Mouse (Mus musculus) R1 (cell line): ENCODE measurements at regions not wholly inside any gene's neighbourhood (a gene's known extent, or its start where the extent isn't known, plus 50 kb on each side); places are given as distances from the start of the nearest gene placed in this dataset.

Experiments
- DNase-seq: peaks from one replicate; pipeline ENCODE4 v3.0.0-alpha.2; 2018; ENCODE audit warnings: low read depth, low spot score

- DNase-seq = no peak
Observed at GRCm38 (mm10) chr14:61893786-61894185, 286.5 kb downstream of the Kcnrg start.

DNA sequence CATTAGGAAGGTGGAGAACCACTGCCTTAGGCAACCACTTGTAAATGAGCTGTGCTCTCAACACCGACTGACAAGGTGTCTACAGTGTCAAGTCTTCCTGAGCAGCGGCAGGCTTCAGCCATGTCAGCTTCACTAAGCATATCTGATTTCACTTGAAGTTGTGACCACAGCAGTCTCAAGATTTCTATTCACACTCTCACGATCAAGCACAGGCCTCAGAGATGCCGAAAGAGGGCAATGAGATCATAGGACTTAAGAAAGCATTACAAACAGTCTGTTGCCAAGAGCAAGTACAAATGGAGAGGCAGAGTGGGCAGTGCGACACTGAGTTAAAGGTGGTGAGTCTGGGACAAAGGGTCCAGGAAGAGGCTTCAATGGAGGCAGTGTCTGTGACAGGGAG lies 289.6 kb downstream of the Kcnrg start:
- DNase-seq = no peak

GRCm38 (mm10) chr14:61898664-61899063 lies 291.4 kb downstream of the Kcnrg start:
- DNase-seq = no peak

GRCm38 (mm10) chr14:61904426-61905124 lies 297.3 kb downstream of the Kcnrg start:
- no peak for DNase-seq

DNA sequence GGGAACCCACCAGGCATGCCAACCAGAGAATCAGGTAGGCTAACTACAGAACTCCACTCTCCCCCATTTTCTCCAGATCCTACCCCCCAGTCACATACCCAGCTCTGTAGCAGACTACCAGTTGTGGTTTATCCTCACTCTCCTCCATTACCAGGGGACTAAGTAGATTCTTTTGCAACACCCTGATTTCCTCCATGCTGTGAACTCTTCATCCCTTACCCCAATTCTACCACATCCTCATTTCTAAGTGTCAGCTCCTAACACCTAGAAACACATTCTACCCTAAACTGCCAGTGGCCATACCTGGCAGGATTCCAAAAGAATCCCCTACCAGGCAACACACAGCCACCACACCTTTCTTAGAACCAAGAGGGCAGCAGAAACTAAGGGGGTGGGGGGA lies 310.9 kb downstream of the Kcnrg start:
- DNase-seq = no peak

- no peak for DNase-seq
Observed at GRCm38 (mm10) chr14:61931811-61932210, 324.6 kb downstream of the Kcnrg start.

DNA sequence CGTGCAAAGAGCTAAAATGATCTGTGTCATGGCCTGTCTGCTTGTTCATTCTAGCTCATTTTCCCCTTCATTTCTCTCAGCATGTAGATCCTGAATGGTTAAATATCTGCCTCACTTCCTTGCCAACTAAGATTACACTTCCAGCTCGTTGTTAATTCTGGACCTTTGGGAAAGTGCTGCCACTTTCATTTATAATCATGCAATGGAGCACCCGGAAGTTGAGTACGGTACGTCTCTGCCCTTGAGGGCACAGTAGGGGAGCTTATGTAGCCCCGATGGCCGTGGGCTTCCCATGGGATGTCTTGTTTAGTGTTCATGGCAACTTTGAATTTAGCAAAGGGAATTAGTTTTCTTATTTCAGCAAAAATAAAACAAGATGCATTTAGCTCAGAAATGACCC lies 334.4 kb downstream of the Kcnrg start:
- no peak for DNase-seq

GRCm38 (mm10) chr14:61945659-61946058 lies 338.4 kb downstream of the Kcnrg start:
- no peak for DNase-seq

- peak; percentile 53 for DNase-seq
Observed at GRCm38 (mm10) chr14:61949446-61949845, 342.2 kb downstream of the Kcnrg start.

DNA sequence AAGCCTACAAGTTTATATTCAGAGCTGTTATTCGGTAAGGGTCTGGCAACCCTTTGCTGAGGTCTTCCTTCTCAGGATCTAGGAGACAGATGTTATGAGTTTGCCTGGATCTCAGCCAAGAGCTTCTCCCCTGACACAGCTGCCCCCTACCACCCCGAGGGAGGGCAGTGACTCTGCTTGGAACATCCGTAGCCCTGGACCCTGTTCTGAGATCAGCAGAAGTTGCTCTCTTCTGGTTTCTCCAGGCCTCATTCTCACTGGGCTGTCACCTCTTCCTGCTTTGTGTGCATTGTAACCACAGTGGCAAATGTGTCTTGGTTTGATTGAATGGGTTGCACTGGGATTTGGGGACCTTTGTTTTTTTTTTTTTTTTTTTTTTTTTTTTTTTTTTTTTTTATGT lies 342.4 kb upstream of the Rnaseh2b start:
- no peak for DNase-seq

- no peak for DNase-seq
Observed at GRCm38 (mm10) chr14:61953029-61953428, 339.4 kb upstream of the Rnaseh2b start.

DNA sequence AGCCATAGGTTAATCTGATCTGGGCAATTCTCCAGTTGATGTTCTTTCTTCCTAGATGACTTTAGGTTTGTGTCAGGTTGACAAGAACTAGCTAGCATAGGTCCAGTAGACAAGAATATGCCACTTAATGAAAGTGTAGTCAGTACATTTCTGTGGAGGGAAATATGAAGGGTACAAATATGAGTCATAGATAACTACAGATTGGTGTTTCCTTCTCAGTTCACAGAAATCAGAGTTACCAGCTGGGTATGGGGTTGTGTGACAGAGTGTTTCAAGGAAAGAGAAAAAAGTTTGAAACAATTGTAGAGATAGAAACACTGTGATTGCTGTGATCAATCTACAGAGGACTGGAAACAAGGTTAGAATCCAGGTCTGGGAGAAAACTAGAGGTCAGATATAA lies 337.0 kb upstream of the Rnaseh2b start:
- DNase-seq = no peak

DNA sequence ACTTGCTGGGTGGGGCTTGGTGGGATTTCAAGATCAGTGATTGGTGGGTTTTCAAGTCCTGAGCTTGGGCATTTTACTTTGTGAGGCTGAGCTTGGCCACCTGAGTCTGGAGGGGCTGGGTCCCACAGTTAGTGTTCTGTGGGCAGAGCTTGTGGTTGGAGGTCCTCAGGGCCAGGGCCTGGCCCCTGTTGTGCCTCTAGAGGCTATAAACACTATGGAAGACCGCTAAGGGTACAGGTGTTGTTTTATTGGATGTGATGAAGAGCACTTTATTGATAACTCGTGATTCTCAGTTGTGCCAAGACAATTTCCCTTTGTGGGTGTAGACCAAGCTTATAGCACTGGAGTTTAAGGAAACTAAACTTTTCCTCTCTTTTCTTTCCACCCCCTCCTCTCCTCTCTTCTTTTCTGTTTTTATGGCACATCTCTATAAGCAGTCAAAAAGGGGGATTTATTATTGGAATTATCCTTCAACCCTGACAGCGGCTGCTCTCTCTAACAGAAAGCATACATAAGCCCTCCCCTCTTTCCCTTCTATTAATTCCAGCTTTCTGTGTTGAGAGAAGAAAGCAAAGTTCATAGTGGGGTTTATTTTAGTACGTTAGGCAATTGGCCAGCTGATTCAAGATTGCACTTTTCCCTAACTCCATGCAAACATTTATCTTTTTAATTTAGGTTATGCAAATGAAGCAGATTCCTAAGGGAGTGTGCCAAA lies 332.0 kb upstream of the Rnaseh2b start:
- DNase-seq = no peak

DNA sequence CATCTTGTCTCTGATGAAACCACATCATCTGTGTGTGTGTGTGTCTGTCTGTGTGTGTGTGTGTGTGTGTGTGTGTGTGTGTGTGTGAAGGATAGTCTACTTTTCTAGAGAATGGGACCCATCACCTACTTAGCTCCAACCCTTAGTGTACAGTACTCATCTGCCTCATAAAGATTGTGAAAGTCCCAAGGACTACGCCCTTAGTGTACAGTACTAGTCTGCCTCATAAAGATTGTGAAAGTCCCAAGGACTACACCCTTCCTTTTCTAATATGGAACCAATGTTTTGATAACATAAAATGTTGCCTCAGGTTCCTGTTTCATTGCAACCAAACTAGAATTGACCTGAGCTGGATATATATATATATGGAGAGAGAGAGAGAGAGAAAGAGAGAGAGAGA lies 323.9 kb upstream of the Rnaseh2b start:
- DNase-seq = no peak

- DNase-seq = no peak
Observed at GRCm38 (mm10) chr14:61968957-61969535, 323.3 kb upstream of the Rnaseh2b start.

- no peak for DNase-seq
Observed at GRCm38 (mm10) chr14:61970591-61970990, 321.8 kb upstream of the Rnaseh2b start.

DNA sequence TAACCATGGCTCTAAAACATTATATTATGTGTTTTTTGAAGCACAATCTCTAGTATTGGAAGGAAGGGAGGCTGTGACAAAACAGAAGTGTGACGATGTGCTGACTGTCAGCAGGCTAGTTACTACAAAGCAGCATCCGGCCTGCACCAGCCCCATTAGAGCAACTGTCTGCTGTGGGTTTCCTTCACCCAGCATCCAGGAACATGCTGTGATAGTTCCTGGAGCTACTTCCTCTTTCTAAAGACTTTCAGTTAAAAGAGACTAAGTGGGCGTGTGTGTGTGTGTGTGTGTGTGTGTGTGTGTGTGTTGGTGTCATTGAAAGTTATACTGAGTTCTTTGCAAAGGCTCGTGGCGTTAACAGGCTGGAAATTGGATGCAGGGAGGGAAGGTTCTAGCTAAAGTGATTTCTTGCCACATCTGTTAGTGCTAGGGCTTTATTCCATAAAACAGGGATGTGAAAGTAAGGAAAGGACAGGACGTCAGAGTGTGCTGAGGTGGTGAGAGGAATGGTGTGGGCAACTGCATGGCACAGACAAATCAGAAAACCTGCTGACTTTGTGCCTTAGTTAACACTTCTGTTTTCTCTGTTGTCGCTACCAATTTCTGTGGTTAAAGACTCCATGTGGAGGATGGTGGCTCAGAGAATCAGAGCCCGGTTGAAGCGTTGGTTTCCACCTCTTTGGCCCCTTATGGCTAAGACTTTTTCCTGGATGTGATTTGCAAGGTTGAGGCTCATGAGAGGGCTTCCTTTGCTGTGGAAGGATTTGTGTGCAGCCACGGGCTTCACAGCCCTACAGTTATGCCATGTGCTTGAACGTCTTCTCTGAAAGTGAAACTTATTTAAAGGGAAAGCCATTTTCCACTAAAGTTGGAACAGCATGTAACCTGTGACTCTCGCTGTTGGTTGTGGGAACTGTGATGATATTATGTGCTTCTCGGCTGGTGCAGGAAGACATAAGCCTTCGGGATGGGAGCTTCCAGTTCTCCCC lies 321.0 kb upstream of the Rnaseh2b start:
- no peak for DNase-seq

DNA sequence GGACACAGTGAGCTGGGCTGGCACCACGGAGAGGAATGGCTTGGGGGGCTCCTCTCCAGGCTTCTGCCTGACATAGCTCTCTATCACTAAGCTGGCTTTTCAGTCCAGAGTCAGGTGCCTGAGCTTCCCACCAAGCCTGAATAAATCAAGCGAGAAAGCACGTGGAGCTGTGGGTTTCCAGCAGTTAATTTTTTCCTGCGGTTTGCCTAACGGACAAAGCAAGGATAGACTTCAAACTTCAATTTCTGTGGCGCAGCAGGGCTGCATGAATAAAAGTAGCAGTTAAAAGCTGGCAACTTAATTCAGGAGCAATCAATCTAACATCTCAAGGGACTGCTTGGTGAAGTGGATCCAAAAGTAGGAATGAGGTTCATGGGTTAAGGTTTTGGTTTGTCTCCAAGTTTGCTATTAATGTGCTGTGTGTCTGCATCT lies 317.1 kb upstream of the Rnaseh2b start:
- DNase-seq = no peak

- no peak for DNase-seq
Observed at GRCm38 (mm10) chr14:61980581-61980980, 311.8 kb upstream of the Rnaseh2b start.

DNA sequence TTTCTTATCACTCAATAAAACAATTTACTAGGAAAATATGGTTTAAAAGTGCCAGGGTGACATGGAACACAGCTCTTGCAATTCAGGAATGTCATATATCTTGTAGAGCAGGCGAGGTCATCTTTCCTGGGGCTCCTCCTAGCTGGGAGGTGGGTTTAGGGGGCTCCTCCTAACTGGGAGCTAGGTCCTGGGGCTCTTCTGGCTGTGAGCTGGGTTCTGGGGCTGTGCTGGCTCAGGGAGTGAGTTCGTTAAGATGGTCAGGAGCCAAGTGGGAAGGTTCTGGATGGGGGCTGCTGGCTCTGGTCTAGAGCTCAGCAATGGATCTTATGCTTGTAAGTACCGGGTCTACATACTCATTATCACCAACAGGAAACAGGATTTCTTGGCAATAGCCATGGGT lies 306.8 kb upstream of the Rnaseh2b start:
- no peak for DNase-seq

DNA sequence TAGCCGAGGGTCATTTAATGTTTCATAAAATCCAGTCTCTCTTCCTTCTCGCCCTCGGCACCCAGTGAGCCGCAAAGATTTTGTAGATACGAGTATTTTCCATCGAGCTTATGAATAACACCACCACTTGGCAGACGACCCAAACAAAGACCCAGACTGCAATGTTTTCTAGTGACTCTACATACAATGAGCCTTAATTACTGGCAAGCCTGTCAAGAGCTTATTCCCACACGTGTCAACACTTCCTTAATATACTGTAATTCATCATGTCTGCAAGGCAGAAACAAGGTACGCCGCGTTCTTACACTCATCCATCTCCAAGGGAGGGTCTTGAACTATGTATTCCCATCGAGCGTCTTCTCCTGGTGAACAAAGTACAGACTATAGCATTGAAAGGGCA lies 306.2 kb upstream of the Rnaseh2b start:
- no peak for DNase-seq

- DNase-seq = no peak
Observed at GRCm38 (mm10) chr14:61995253-61995652, 297.1 kb upstream of the Rnaseh2b start.
